In genomic region chr2:3889381-3889780, GRCm38 (mm10) we compare ENCODE assay signal across 14 mouse cellular contexts.
"Had no signal": no experiment of that assay in that cellular context is flagged by ENCODE, and none has a peak within 500 bp of the region (broad histone marks: within the 10 kb centered on the region; RNA-seq: fewer than 3 reads in every experiment).

No protein-coding gene starts in this region.

- DNase-seq: right cerebral cortex, adult 18-20 months; right cerebral cortex, postnatal 14 days; right cerebral cortex, postnatal 25 days; right cerebral cortex, postnatal 4 days; spleen, adult 18-20 months; thymus, adult 18-20 months; thymus, adult 2 months; thymus, postnatal 14 days; thymus, postnatal 25 days; thymus, postnatal 36 days; thymus, postnatal 4 days had no signal

- H3K36me3 ChIP-seq: neural tube, embryonic 15.5 days; stomach, embryonic 15.5 days had no signal

- H3K9me3 ChIP-seq: neural tube, embryonic 15.5 days; stomach, embryonic 15.5 days had no signal

- H3K9ac ChIP-seq: neural tube, embryonic 15.5 days; stomach, embryonic 15.5 days had no signal

- H3K4me2 ChIP-seq: neural tube, embryonic 15.5 days; stomach, embryonic 15.5 days had no signal

- H3K4me3 ChIP-seq: neural tube, embryonic 15.5 days; stomach, embryonic 15.5 days had no signal

- H3K4me1 ChIP-seq: stomach, embryonic 15.5 days had no signal

- H3K27ac ChIP-seq: neural tube, embryonic 15.5 days; stomach, embryonic 15.5 days; stomach, postnatal 0 days had no signal

- H3K27me3 ChIP-seq: neural tube, embryonic 15.5 days; stomach, embryonic 15.5 days had no signal
